Mouse (Mus musculus) gastrocnemius, postnatal 14 days (tissue): ENCODE results near the gene Cib4. TPM values are rescaled to one million over a fixed set of nuclear protein-coding genes. Genes with fewer than 3 reads are reported as not detected.
A peak's percentile ranks its signal among the peaks of the same experiment; 100 is the strongest.

Source experiments
- DNase-seq: peaks from one replicate; pipeline ENCODE4 v3.0.0; 2021; ENCODE audit warnings: mixed read lengths
- intact Hi-C: fragments of 180-260 bp; cut with DNase I; formaldehyde crosslinking; loops from one replicate; pipeline ENCODE4 v1.15.1; 2025; ENCODE audit warnings: low total_unique reads
- total RNA-seq, 2 experiments: library from RNA; stranded (reverse); gene quantifications; 2 replicates each; pipeline ENCODE4 v1.2.3; 2021

Gene Cib4
- total RNA-seq, 2 experiments from 2014 or later = not detected

GRCm38 (mm10) chr5:30522406-30522805 lies 23.2 kb downstream of the Cib4 start:
- intact Hi-C loops = no loop called here

GRCm38 (mm10) chr5:30520214-30520732 lies 25.4 kb downstream of the Cib4 start:
- DNase-seq = no peak
- intact Hi-C loops = no loop called here

More at GRCm38 (mm10) chr5:30522406-30522805, 23.2 kb downstream of the Cib4 start:
- no peak for DNase-seq

GRCm38 (mm10) chr5:30519494-30519893 lies 26.1 kb downstream of the Cib4 start:
- intact Hi-C loops = no loop called here

GRCm38 (mm10) chr5:30518547-30518946 lies 27.1 kb downstream of the Cib4 start:
- intact Hi-C loops = no loop called here
- no peak for DNase-seq

More at GRCm38 (mm10) chr5:30519494-30519893, 26.1 kb downstream of the Cib4 start:
- no peak for DNase-seq

- DNase-seq = no peak
- intact Hi-C loops = no loop called here
Observed at GRCm38 (mm10) chr5:30518108-30518507, 27.5 kb downstream of the Cib4 start.

- intact Hi-C loops = loop anchor here (1.0 kb wide), 1 partner anchor 121 kb away; no protein-coding TSS in a partner anchor
- DNase-seq = no peak
Observed at GRCm38 (mm10) chr5:30516376-30516775, 29.3 kb downstream of the Cib4 start.

GRCm38 (mm10) chr5:30513111-30513510 lies 32.5 kb downstream of the Cib4 start:
- intact Hi-C loops = no loop called here
- no peak for DNase-seq

GRCm38 (mm10) chr5:30497299-30497698 lies 48.3 kb downstream of the Cib4 start:
- intact Hi-C loops = no loop called here
- no peak for DNase-seq

GRCm38 (mm10) chr5:30496821-30497220 lies 48.8 kb downstream of the Cib4 start:
- DNase-seq = no peak
- intact Hi-C loops = no loop called here

GRCm38 (mm10) chr5:30495288-30495687 lies 50.3 kb downstream of the Cib4 start:
- DNase-seq = no peak
- intact Hi-C loops = no loop called here

GRCm38 (mm10) chr5:30494606-30495005 lies 51.0 kb downstream of the Cib4 start:
- DNase-seq = no peak
- intact Hi-C loops = no loop called here

GRCm38 (mm10) chr5:30493723-30494122 lies 51.9 kb downstream of the Cib4 start:
- intact Hi-C loops = no loop called here
- DNase-seq = no peak

GRCm38 (mm10) chr5:30490845-30491244 lies 54.8 kb downstream of the Cib4 start:
- intact Hi-C loops = no loop called here
- no peak for DNase-seq

- DNase-seq = no peak
- intact Hi-C loops = no loop called here
Observed at GRCm38 (mm10) chr5:30490215-30490614, 55.4 kb downstream of the Cib4 start.

GRCm38 (mm10) chr5:30485136-30485535 lies 60.5 kb downstream of the Cib4 start:
- DNase-seq = no peak
- intact Hi-C loops = no loop called here

GRCm38 (mm10) chr5:30484591-30484990 lies 61.0 kb downstream of the Cib4 start:
- intact Hi-C loops = loop anchor here (5.0 kb wide), 1 partner anchor 62 kb away; no protein-coding TSS in a partner anchor
- DNase-seq = no peak

- DNase-seq = no peak
- intact Hi-C loops = loop anchor here (5.0 kb wide), 1 partner anchor 61 kb away; no protein-coding TSS in a partner anchor
Observed at GRCm38 (mm10) chr5:30483533-30483932, 62.1 kb downstream of the Cib4 start.

- peak; percentile 69 for DNase-seq
- intact Hi-C loops = loop anchor here (5.0 kb wide), 1 partner anchor 60 kb away; no protein-coding TSS in a partner anchor
Observed at GRCm38 (mm10) chr5:30482319-30482718, 63.3 kb downstream of the Cib4 start.

- intact Hi-C loops = no loop called here
- no peak for DNase-seq
Observed at GRCm38 (mm10) chr5:30476534-30476933, 69.1 kb downstream of the Cib4 start.

GRCm38 (mm10) chr5:30472148-30472547 lies 73.5 kb downstream of the Cib4 start:
- no peak for DNase-seq
- intact Hi-C loops = no loop called here

- intact Hi-C loops = no loop called here
- no peak for DNase-seq
Observed at GRCm38 (mm10) chr5:30470454-30470853, 75.2 kb downstream of the Cib4 start.

- DNase-seq = no peak
- intact Hi-C loops = no loop called here
Observed at GRCm38 (mm10) chr5:30466315-30466714, 79.3 kb downstream of the Cib4 start.
